Mouse (Mus musculus): ENCODE measurements at regions not wholly inside any gene's neighbourhood (a gene's known extent, or its start where the extent isn't known, plus 50 kb on each side); places are given as distances from the start of the nearest gene placed in this dataset.

GRCm38 (mm10) chr4:105282681-105283462, 125.7 kb downstream of the Plpp3 start:
- DNase-seq (ENCODE audit: low spot score), result no peak

GRCm38 (mm10) chr4:105285431-105286013, 128.4 kb downstream of the Plpp3 start:
- DNase-seq (ENCODE audit: low spot score), result no peak

DNA sequence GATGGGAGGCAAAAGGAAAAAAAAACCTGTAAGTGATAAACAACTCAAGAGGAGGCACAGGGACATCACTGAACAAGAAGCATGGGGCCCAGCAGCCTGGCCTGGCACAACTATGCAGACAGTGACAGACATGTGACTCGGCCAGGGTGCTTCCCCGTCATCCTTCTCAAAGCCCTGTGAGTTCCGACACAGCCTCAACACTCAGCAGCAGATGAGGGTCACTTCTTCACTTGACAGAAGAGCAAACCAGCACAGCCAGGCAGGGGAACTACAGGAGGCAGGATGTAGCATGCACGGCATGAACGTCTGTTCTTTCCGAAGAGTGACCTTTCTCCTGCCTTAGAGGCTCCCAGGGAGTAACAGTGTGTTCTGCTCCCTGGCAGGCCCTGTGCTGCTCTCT, 129.2 kb downstream of the Plpp3 start:
- no peak for DNase-seq (ENCODE audit: low spot score)

- no peak for DNase-seq (ENCODE audit: low spot score)
These were observed 129.7 kb downstream of the Plpp3 start for GRCm38 (mm10) chr4:105286809-105287208.

GRCm38 (mm10) chr4:105287419-105287818, 130.3 kb downstream of the Plpp3 start:
- DNase-seq (ENCODE audit: low spot score), result no peak

DNA sequence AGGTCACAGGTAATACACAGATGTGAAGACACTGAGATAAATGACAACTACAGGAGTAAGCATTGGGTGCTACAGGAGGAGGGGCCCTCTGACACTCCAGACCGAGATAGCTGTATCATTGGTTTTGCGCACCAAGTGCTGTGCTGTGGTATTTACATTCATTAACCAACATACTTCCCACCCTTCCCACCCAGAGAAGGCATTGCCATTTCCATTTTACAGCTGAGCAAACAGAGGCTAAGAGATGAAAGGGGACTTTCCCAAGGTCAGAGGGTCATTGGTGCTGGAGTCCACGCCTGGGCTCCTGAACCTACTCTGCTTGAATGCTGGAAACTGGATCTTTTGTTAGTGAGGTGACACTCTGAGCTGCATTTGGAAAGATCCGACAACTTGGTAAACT, 132.5 kb downstream of the Plpp3 start:
- no peak for DNase-seq (ENCODE audit: low spot score)

GRCm38 (mm10) chr4:105290847-105291475, 133.8 kb downstream of the Plpp3 start:
- DNase-seq (ENCODE audit: low spot score), result no peak

GRCm38 (mm10) chr4:105291503-105291902, 134.4 kb downstream of the Plpp3 start:
- no peak for DNase-seq (ENCODE audit: low spot score)

DNA sequence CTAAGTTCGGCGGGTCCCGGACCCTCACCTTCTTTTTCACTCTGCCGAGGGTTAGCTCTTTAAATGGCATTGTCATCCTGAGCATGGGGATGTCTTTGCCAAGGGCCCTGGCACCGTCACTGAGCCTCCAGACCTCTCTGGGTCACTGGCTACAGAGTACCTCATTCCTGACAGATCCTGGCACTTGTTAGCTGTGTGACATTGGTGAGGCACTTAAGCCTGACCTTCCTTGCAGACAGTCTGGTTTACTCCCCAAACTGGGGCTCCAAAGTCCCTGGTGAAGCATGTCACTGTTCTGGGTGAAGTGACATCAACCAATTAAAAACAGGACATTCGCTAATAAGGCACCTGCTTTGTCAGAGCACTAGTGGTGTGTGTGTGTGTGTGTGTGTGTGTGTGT, 142.2 kb downstream of the Plpp3 start:
- no peak for DNase-seq (ENCODE audit: low spot score)

DNA sequence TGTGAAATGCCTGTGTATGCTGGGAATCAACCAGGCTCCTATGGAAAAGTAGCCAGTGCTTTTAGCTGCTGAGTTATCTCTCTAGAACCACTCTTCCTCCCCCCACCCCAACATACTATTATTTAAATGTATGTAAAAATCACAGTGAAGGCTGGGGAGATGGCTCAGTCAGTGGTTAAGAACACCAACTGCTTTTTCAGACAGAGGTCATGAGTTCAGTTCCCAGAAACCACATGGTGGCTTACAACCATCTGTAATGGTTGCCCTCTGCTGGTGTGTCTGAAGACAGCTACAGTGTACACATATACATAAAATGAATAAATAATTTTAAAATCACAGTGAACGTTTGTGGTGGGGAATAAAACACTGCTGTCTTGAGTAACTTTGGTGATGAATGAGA, 144.4 kb downstream of the Plpp3 start:
- no peak for DNase-seq (ENCODE audit: low spot score)

DNA sequence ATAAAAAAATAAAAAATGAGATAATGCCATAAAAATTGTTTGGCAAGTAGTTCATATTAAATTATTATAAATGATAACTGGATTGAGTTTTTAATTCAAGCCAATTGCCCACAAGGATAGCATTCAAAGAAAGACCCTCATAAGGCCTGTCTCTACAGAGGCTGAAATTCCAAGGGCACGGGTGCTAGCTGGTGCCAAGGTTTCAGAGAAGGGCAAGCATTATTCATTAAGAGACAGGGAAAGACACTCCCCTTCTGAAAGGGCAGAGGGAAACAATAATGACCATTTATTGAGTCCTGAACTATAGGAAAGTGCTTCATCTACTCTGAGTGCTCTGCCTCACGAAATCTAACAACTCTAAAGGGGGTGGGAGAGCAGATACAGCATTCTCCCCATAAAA, 147.0 kb downstream of the Plpp3 start:
- DNase-seq (ENCODE audit: low spot score), result no peak

- no peak for DNase-seq (ENCODE audit: low spot score)
These were observed 148.8 kb downstream of the Plpp3 start for GRCm38 (mm10) chr4:105305931-105306330.

DNA sequence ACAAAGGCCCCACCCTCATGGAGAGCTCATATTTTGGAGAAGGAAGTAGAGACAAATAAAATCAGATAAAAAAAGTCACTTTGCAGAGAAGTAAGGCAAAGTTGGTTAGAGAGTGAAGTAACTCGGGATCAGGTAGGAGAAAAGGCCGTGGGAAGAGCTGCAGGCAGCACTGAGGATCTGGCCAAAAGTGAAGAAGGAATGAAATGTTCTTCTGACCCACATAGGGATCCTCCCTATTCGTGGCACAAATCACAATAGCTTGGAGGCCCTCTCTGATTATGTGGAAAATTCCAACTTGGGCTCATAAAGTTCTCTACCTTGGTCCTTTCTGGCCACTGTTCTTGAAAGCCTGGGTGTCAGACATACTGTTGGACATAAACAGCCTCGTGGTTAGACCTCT, 150.2 kb downstream of the Plpp3 start:
- no peak for DNase-seq (ENCODE audit: low spot score)

DNA sequence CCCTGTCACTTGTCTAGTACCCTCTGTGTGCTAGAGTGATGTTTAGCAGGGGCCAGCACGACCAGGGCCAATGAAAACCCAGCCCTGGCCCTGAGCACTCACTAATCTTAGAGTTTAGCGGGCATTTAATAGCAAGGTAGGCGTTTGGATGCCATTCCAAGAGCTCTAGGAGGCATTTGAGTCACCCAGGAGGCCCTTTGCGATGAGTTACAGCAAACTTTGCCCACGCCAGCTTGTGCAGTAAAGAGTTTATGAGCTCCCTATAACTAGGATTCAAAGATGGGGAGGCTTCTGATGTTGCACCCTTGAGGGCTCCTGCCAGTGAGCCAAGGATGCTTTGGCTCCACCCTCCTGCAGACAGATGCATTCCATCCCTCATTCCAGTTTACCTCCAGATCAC, 150.8 kb downstream of the Plpp3 start:
- no peak for DNase-seq (ENCODE audit: low spot score)

GRCm38 (mm10) chr4:105308971-105309488, 151.9 kb downstream of the Plpp3 start:
- DNase-seq (ENCODE audit: low spot score), result no peak

GRCm38 (mm10) chr4:105312643-105313042, 155.5 kb downstream of the Plpp3 start:
- no peak for DNase-seq (ENCODE audit: low spot score)

GRCm38 (mm10) chr4:105313151-105313818, 156.1 kb downstream of the Plpp3 start:
- no peak for DNase-seq (ENCODE audit: low spot score)

- DNase-seq (ENCODE audit: low spot score), result no peak
These were observed 157.9 kb downstream of the Plpp3 start for GRCm38 (mm10) chr4:105315095-105315494.

DNA sequence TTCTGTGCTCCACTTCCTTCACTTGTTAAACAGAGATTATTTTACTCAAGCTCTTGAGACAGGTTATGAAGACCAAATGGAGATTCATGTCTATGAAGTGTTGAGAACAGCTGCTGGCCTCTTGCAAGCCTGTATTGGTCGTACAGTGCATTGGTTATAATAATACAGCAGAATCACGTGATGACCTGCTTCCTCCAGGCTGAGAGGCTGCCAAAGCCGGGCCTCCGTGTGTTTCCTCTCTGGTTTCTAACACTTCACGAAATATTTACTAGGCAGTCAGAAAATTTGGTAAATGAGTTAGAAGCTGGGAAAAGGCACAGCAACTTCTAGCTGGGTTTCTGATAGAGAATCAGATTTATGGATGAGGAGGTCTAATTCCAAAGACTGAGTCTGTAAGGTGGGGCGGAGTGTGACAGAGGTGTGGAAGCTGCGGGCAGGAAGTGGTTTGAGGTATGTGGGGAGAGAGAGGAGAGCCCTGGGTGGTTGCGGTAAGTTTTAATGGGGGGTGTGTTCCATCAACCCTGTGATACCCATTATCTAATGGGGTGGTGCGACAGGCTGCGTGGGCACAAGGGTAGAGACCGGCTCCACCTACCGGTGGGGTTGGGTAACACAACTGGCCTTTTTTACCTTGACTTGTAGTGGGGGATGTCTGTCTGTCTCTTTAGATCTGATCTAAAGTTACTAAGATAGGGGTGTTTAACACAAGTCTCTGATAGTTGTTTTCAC, 159.5 kb downstream of the Plpp3 start:
- peak; percentile 11 for DNase-seq (ENCODE audit: low spot score)

DNA sequence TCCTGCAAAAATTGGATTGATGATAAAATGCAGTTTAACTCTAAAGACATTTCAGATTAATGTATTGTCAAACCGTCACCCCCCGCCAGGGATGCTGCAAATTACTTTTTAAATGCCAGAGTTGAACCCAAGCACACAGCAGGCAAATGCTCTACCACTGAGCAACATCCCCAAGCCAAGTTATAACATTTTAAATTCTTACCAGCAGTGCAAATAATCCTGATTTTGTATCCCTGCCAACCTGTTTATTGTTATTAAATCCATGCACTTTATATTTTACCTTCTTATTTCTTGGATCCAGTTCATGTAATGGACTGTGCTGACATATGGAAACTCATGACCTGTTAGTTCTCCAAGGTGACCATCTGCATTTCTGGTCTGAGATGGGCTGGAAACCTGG, 161.3 kb downstream of the Plpp3 start:
- no peak for DNase-seq (ENCODE audit: low spot score)

DNA sequence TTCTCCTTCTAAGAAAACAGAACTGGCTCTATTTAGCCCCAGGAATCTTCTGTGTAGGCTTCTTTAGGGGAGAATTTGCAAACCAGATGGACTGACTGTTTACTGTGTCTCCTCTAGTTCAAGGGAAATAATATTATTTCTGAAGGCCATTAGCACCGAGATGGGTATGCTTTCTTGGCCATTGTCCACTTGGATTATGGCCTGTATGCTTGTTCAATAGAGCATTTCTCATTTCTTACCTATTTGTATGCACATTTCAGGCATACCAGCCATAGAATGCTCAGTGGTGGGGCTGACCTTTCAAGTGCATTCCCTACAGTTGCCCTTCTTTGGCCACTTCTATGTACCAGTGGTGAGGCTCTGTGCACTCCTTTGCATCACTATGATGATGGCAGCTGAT, 166.3 kb downstream of the Plpp3 start:
- DNase-seq (ENCODE audit: low spot score), result no peak

- DNase-seq (ENCODE audit: low spot score), result no peak
These were observed 169.8 kb downstream of the Plpp3 start for GRCm38 (mm10) chr4:105326989-105327388.

Data from c-Kit-positive CD71-positive TER-119-positive erythroid progenitor cells, embryonic 14.5 days (primary cell).